Mouse (Mus musculus) heart, postnatal 0 days (tissue): ENCODE measurements around the gene March5.

Experiments
- CTCF ChIP-seq: IDR thresholded peaks from 2 replicates; pipeline ENCODE4 v1.5.1; 2016; ENCODE audit warnings: antibody characterized with exemption, control low read depth, low read depth
- EP300 ChIP-seq: IDR thresholded peaks from 2 replicates; pipeline ENCODE4 v1.6.1; 2016; ENCODE audit warnings: antibody characterized with exemption, low read depth

DNA sequence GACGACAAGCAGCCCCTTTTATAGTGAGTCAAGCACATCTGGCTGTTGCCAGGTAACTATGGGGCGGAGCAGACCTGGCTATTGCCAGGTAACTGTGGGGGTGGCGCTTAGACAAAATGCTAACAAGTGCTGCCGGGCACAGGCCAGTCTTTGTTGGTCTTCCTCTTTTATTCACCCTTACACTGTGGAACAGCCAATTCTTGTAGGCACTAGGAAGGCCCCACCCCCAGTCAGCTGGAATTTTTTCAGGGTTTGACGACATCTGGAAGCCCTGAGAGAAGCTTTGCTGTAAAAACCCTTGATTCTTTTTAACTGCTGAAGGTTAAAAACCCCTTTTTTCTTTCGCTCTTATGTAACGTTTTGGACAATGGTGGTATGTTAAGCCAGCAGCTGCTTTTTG, 31.3 kb downstream of the March5 start:
- no peak for TF ChIP-seq CTCF
- TF ChIP-seq EP300: no peak
